Mouse (Mus musculus) c-Kit-negative CD71-positive TER-119-positive erythroid progenitor cells, embryonic 14.5 days (primary cell): ENCODE results near the gene Aicda.
A peak's percentile ranks its signal among the peaks of the same experiment; 100 is the strongest.

Source experiments
- DNase-seq: peaks from one replicate; pipeline ENCODE4 v3.0.0-alpha.2; 2013; ENCODE audit warnings: low read depth, low spot score

Gene Aicda

GRCm38 (mm10) chr6:122600066-122600646 is 46.6 kb downstream of the Aicda start:
- no peak for DNase-seq

DNA sequence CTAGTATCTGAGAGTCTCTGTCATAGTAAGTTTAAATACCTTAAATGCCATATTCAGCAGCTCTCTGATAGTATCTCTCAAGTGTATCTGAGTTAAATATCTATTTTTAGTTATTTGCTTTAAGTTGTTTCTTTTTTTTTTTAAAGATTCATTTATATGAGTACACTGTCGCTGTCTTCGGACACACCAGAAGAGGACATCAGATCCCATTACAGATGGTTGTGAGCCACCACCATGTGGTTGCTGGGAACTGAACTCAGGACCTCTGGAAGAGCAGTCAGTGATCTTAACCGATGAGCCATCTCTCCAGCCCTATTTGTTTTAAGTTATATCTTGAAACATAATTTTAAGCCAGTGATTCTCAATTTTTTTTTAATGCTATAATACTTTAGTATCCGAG is 47.4 kb downstream of the Aicda start:
- no peak for DNase-seq

GRCm38 (mm10) chr6:122601615-122602014 is 48.0 kb downstream of the Aicda start:
- DNase-seq = no peak

DNA sequence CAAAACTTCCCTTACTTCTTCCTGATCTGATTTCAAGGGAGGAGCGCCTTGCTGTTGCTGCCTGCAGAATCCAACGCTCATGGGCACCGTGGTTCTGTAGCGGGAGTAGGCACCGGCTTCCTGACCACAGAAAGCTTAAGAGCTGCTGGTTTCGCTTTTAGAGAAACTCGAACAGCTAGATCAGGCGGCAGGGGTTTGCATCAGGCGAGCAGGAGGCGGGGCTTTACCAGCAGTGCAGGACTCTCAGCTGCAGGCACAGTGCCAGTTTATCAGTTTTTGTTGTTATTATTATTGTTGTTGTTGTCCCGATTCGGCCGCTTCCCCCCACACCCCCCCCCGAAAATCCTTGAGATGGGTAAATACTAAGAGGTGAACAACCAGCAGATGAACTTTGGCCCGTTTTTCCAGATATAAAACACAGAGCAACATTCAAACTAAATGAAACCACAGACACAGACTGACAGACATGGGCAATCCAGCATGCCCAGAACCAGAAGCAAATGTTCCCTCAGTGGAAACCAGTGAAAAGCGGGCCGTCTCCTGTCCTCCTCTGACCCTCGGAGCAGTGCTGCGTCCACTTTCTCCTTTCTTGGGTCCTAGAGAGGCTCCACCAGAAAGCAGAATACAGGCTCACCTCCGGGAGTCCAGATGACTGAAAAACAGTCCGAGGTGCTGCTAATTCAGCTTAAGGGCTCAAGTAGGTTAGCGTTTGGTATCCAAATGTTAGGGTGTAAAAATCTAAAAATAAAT is 48.8 kb downstream of the Aicda start, which contains the start of gene Apobec1:
Gene Apobec1 (minus strand): TSS at position 203 of the 750 bp plus-strand sequence.
- peak; percentile 28 for DNase-seq

- DNase-seq = no peak
Measured at GRCm38 (mm10) chr6:122602992-122603322, 49.4 kb downstream of the Aicda start.

DNA sequence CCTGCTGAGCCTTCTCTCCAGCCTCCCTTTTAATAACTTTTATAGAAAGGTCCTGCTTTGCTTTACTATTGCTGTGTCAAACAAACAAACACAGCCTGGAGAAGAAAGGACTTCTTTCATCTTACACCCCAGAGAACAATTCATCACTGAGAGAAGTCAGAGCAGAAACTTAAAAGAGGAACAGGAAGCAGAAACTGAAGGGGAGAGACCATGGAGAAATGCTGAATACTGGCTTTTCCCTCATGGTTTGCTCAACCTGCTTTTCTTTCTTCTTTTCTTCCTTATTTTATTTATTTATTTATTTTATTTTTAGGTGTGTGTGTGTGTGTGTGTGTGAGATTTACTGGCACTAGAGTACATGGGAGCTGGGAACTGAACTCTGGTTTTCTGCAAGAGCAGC is 50.7 kb downstream of the Aicda start:
- DNase-seq = no peak

DNA sequence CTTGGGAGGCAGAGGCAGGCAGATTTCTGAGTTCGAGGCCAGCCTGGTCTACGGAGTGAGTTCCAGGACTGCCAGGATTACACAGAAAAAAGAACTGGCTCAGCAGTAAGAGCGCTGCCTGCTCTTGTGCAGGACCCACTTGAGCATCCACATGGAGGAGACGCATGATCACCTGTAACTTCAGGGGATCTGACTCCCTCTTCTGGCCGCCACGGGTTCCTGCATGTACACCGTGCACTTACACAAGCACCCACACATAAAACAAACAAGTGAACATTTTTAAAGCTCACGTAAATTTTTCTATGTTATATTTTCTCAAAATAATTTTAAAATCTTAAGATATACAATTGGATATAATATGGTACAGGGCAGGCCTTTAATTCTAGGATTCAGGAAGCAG is 51.9 kb downstream of the Aicda start:
- DNase-seq = no peak

- DNase-seq = no peak
Measured at GRCm38 (mm10) chr6:122606661-122607060, 53.1 kb downstream of the Aicda start.

DNA sequence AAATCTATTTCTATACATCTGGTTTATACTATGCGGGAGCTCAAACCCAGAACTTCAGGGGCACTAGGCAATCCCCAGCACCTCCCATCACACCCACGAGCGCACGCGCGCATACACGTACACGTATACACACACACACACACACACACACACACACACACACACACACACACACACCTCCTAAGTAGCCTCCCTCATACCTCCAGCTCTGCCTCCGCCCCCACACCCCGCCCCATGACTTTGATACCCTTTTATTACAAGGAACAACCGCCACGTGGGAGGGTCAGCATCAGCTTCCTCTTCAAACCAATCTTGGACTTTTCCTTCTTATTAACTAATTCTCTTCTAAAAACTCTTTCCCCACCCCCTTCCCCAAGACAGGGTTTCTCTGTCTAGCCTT is 54.1 kb downstream of the Aicda start:
- no peak for DNase-seq

- no peak for DNase-seq
Measured at GRCm38 (mm10) chr6:122608434-122609376, 55.1 kb downstream of the Aicda start.

DNA sequence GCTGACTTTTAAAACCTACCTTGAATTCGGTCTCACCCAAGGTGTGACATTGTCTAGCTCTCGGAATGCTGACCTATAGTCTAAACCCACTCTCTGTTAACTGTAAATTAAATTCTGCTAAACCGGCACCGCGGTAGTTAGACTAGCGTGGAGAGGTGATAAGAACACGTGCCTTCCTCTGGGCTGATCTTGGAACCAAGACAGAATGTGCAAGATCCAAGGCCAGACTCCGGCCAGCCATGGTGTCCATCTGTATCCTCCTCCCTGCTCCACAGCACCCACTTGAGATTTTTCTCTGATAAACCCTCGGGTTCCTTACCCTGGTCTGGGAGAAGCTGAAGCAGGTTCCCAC is 55.8 kb downstream of the Aicda start:
- no peak for DNase-seq

DNA sequence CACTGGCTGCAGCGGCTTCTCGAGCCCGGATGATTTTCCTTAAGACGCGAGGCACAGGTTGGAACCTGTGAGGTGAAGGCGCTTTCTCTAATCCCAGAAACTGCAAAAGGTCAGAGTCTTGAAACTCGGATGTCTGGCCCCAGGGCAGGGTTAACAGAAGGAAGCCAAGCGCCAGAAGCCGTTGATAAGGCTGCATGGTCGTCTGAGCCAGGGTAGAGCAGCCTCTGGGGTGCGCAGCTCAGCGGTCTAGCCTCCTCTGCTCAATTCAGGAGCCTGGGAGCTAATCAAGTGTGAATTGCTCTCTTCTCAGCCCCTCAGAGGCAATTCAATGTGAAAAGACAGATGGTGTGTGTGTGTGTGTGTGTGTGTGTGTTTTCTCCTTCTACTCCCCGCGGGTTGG is 56.2 kb downstream of the Aicda start, which contains the start of gene Gdf3:
Gene Gdf3 (minus strand): TSS at position 317 of the 400 bp plus-strand sequence.
- no peak for DNase-seq

- no peak for DNase-seq
Measured at GRCm38 (mm10) chr6:122612426-122612825, 58.8 kb downstream of the Aicda start.
